18 mouse cellular contexts compared by ENCODE assay signal in the genomic region with DNA sequence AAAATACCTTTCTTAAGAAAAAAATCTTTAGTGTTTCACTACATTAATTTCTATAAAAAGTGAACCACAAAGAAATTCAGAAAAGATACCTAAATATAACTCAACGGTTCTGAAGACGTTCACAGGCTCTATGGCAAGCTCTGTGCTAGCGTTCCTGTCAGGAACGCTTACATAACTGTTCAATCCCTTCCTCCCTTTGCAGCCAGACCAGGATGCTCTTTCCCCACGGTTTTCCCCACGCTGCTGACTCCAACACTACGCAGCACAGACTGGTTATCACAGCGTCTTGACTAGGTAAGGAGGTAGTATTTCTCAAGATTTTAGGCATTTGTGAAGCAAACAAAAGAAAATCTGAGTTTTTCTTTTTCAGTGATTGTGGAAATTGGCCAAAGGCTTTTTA. TPM values are rescaled to one million over a fixed set of nuclear protein-coding genes. Genes with fewer than 3 reads are reported as not detected.
DNase-seq lines count a peak whose midpoint lies in the region; ATAC-seq and TF ChIP-seq lines count a peak whose summit lies in the region.
"Had no signal": no experiment of that assay in that cellular context is flagged by ENCODE, and none has a peak within 500 bp of the region (broad histone marks: within the 10 kb centered on the region; RNA-seq: fewer than 3 reads in every experiment).

No protein-coding gene starts in this region.

- no peaks in the 10 kb centered on the region for H3K4me1 ChIP-seq in midbrain, embryonic 11.5 days (ENCODE audit: control insufficient read depth, insufficient read depth, low read length)
- no peaks in the 10 kb centered on the region for H3K4me1 ChIP-seq in midbrain, postnatal 0 days (ENCODE audit: insufficient read depth, low read length)
- no peaks in the 10 kb centered on the region for H3K4me1 ChIP-seq in forebrain, embryonic 13.5 days
- H3K4me1 ChIP-seq: forebrain, embryonic 15.5 days; heart, embryonic 13.5 days; kidney, embryonic 15.5 days; liver, embryonic 13.5 days had no signal

- no peak for ATAC-seq in midbrain, embryonic 11.5 days (ENCODE audit: low FRiP score)
- no peak for ATAC-seq in midbrain, postnatal 0 days (ENCODE audit: low FRiP score)
- ATAC-seq in forebrain, embryonic 13.5 days = no peak
- ATAC-seq: forebrain, embryonic 15.5 days; midbrain, embryonic 16.5 days had no signal

- no peak for TF ChIP-seq CTCF in gastrocnemius, adult 2 months (IDR thresholded peaks at IDR 0.05)
- TF ChIP-seq CTCF in midbrain, postnatal 0 days (IDR thresholded peaks at IDR 0.05) = no peak

- no peak overlapping the region for H3K27ac ChIP-seq in gastrocnemius, adult 2 months
- H3K27ac ChIP-seq in midbrain, embryonic 11.5 days (ENCODE audit: low read depth, low read length) = no peak overlapping the region
- no peak overlapping the region for H3K27ac ChIP-seq in midbrain, postnatal 0 days (ENCODE audit: low read depth, low read length)
- no peak overlapping the region for H3K27ac ChIP-seq in forebrain, embryonic 13.5 days
- H3K27ac ChIP-seq: forebrain, embryonic 15.5 days; heart, embryonic 13.5 days; kidney, embryonic 15.5 days; liver, embryonic 13.5 days had no signal

- no peaks in the 10 kb centered on the region for H3K27me3 ChIP-seq in midbrain, embryonic 11.5 days (ENCODE audit: control insufficient read depth, insufficient read depth, low read length)
- H3K27me3 ChIP-seq in midbrain, postnatal 0 days (ENCODE audit: insufficient read depth, low read length) = no peaks in the 10 kb centered on the region
- no peaks in the 10 kb centered on the region for H3K27me3 ChIP-seq in forebrain, embryonic 13.5 days
- H3K27me3 ChIP-seq: CH12.LX; forebrain, embryonic 15.5 days; heart, embryonic 13.5 days; kidney, embryonic 15.5 days; liver, embryonic 13.5 days had no signal

- DNase-seq in cerebellum, adult 11-12 months = peak; percentile 29
- DNase-seq in cerebellum, postnatal 10 days = no peak
- peak; percentile 42 for DNase-seq in gastrocnemius, adult 2 months
- DNase-seq in gastrocnemius, postnatal 25 days = no peak
- DNase-seq in midbrain, embryonic 11.5 days (ENCODE audit: low spot score, missing footprints) = peak; percentile 12
- DNase-seq in midbrain, postnatal 0 days (ENCODE audit: low spot score) = no peak
- DNase-seq in telencephalon, adult 2 months (ENCODE audit: low read depth, low spot score) = peak; percentile 90
- DNase-seq: adrenal gland, postnatal 14 days; embryo, embryonic 11 days; heart, postnatal 4 days; liver, embryonic 13.5 days; thymus, postnatal 14 days had no signal

- no peak overlapping the region for H3K9ac ChIP-seq in midbrain, embryonic 11.5 days (ENCODE audit: low read length)
- no peak overlapping the region for H3K9ac ChIP-seq in midbrain, postnatal 0 days (replicated peaks; ENCODE audit: low read length, poor library complexity, severe bottlenecking)
- no peak overlapping the region for H3K9ac ChIP-seq in forebrain, embryonic 13.5 days
- H3K9ac ChIP-seq: forebrain, embryonic 15.5 days; heart, embryonic 13.5 days; kidney, embryonic 15.5 days; liver, embryonic 13.5 days had no signal

- no peak overlapping the region for H3K4me2 ChIP-seq in midbrain, embryonic 11.5 days
- H3K4me2 ChIP-seq in midbrain, postnatal 0 days (ENCODE audit: low read depth, low read length, poor library complexity, severe bottlenecking) = no peak overlapping the region
- H3K4me2 ChIP-seq in forebrain, embryonic 13.5 days = no peak overlapping the region
- H3K4me2 ChIP-seq: forebrain, embryonic 15.5 days; heart, embryonic 13.5 days; kidney, embryonic 15.5 days; liver, embryonic 13.5 days had no signal

- 93% methylated on average over 8 of the region's 8 CpGs for WGBS in midbrain, embryonic 11.5 days
- 93% methylated on average over 8 of the region's 8 CpGs for WGBS in midbrain, postnatal 0 days
- WGBS in forebrain, embryonic 13.5 days = 93% methylated on average over 8 of the region's 8 CpGs

- intact Hi-C loops in gastrocnemius, adult 2 months (cut with DNase I) = no loop called here

- peaks cover 12% of the 10 kb centered on the region; the same call in 1 of the 2 replicates for H3K36me3 ChIP-seq in midbrain, embryonic 11.5 days (ENCODE audit: control insufficient read depth, insufficient read depth, low read length)
- H3K36me3 ChIP-seq in midbrain, postnatal 0 days (ENCODE audit: insufficient read depth, low read length) = peaks cover 39% of the 10 kb centered on the region
- H3K36me3 ChIP-seq in forebrain, embryonic 13.5 days (ENCODE audit: poor library complexity, severe bottlenecking) = peaks cover 66% of the 10 kb centered on the region

- no peak overlapping the region for H3K4me3 ChIP-seq in gastrocnemius, adult 2 months
- no peak overlapping the region for H3K4me3 ChIP-seq in midbrain, embryonic 11.5 days (ENCODE audit: low read depth, low read length)
- H3K4me3 ChIP-seq in midbrain, postnatal 0 days (ENCODE audit: low read depth, low read length) = no peak overlapping the region
- no peak overlapping the region for H3K4me3 ChIP-seq in forebrain, embryonic 13.5 days
- H3K4me3 ChIP-seq: forebrain, embryonic 15.5 days; heart, embryonic 13.5 days; kidney, embryonic 15.5 days; liver, embryonic 13.5 days had no signal

- no peaks in the 10 kb centered on the region for H3K9me3 ChIP-seq in midbrain, embryonic 11.5 days (ENCODE audit: control insufficient read depth, low read length)
- H3K9me3 ChIP-seq in midbrain, postnatal 0 days (ENCODE audit: low read length) = no peaks in the 10 kb centered on the region
- H3K9me3 ChIP-seq in forebrain, embryonic 13.5 days (replicated peaks) = no peaks in the 10 kb centered on the region
- H3K9me3 ChIP-seq: forebrain, embryonic 15.5 days; heart, embryonic 13.5 days; kidney, embryonic 15.5 days; liver, embryonic 13.5 days had no signal

RNA-seq across cellular contexts. Expression of a gene that starts 15.3 kb away (rescaled TPM):
- total RNA-seq in gastrocnemius, adult 2 months (2021) = 100 to 1,000 TPM in 1 of 2 experiments, 10 to 100 TPM in 1; 76.1 to 121 TPM
- 10 to 100 TPM; 83.4 to 86.2 TPM for total RNA-seq in gastrocnemius, postnatal 25 days (2021)
- polyA plus RNA-seq in midbrain, embryonic 11.5 days (2014; fragmentation: Nextera tagmentation; extraction: Ambion mirVana) = 798 and 807 TPM in 2 replicates
- total RNA-seq in midbrain, postnatal 0 days (2014; rRNA removed) = 133 and 184 TPM in 2 replicates
- 616 and 676 TPM in 2 replicates for polyA plus RNA-seq in midbrain, postnatal 0 days (2015; fragmentation: Nextera tagmentation; extraction: Ambion mirVana)
- 555 and 645 TPM in 2 replicates for polyA plus RNA-seq in forebrain, embryonic 13.5 days (2015; fragmentation: Nextera tagmentation; extraction: Ambion mirVana)

Comparison
In these comparisons a context has a peak if more than half of its experiments do, and no peak if none do; other contexts are left out.
1. DNase-seq: peak in cerebellum, adult 11-12 months (single experiment), gastrocnemius, adult 2 months (single experiment), midbrain, embryonic 11.5 days (single experiment) and telencephalon, adult 2 months (single experiment); none in cerebellum, postnatal 10 days (0 of 2), gastrocnemius, postnatal 25 days (single experiment) and midbrain, postnatal 0 days (single experiment).